Mouse (Mus musculus): ENCODE measurements around the gene Bnip2. TPM values are rescaled to one million over a fixed set of nuclear protein-coding genes. Genes with fewer than 3 reads are reported as not detected.
A peak's percentile ranks its signal among the peaks of the same experiment; 100 is the strongest.
"Not testable (repeated sequence)": the region's sequence is repeated elsewhere in the genome, so short reads cannot be mapped to it uniquely, and the experiment has no call there.

Bnip2 gene
- polyA plus RNA-seq, 1 experiment, result 126 TPM

GRCm38 (mm10) chr9:70010781-70011473 is 21.7 kb downstream of the Bnip2 start:
- no peak for DNase-seq (ENCODE audit: low spot score)

DNA sequence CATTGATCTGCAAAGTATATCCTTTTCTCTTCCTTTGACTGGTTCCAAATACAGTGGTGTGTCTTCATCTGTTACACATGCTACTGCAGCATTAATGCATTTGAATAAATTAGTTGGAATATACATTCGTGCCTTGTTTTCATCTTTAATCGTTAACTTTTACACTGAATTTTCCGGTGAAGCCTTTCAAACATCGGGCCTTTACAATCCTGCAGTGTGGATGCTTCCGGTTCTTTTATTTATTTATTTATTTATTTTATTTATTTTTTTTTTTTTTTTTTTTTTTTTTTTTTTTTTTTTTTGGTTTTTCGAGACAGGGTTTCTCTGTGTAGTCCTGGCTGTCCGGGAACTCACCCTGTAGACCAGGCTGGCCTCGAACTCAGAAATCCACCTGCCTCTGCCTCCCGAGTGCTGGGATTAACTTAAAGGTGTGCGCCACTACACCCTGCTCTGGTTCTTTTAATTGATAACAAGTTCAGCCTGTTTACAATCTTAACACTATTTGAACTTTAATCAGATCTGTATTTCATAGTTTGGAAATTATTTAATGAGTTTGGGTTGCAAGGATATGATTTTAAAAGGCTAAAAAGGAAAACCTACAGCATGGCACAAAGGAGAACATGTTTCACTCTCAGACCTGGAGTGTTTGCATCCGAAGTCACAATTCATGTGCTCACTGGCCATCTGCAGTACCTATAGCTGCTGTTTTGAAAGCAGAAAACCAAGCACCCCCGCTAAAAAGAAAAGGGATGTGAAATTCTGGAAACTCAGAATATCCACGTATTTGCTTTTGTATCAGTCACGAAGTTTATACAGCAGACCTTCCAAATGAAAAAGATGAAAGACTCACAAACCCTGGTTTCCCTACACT is 22.5 kb downstream of the Bnip2 start:
- DNase-seq (ENCODE audit: low spot score), result no peak

- DNase-seq (ENCODE audit: low spot score), result peak; percentile 90
These were observed 23.2 kb downstream of the Bnip2 start, which contains the start of gene Gtf2a2 for GRCm38 (mm10) chr9:70012408-70012901. Gtf2a2 (plus strand) TSS chr9:70012550.

- no peak for DNase-seq (ENCODE audit: low spot score)
These were observed 26.4 kb downstream of the Bnip2 start for GRCm38 (mm10) chr9:70015632-70016031.

GRCm38 (mm10) chr9:70018879-70019278 is 29.6 kb downstream of the Bnip2 start:
- no peak for DNase-seq (ENCODE audit: low spot score)

- no peak for DNase-seq (ENCODE audit: low spot score)
These were observed 32.3 kb downstream of the Bnip2 start for GRCm38 (mm10) chr9:70021610-70022009.

GRCm38 (mm10) chr9:70022083-70022482 is 32.8 kb downstream of the Bnip2 start:
- no peak for DNase-seq (ENCODE audit: low spot score)

GRCm38 (mm10) chr9:70023615-70024014 is 34.3 kb downstream of the Bnip2 start:
- not testable (repeated sequence) for DNase-seq (ENCODE audit: low spot score)

DNA sequence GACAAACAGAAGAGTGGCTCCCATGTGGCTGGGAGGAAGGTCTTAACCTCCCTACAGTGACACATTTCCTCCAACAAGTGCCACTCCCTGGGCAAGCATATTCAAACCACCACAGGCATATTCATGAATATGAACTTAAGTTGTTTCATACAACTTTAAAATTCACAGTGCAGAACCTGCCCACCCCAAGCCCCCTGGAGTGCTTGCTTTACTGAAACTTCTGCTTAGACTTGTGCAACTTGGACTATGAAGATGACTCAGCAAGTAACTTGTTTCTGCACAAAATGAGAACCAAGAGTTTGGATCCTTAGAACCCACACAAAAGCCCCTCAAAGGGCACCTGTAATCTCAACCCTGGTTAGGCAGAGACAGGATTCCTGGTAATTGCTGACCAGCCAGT is 35.4 kb downstream of the Bnip2 start:
- no peak for DNase-seq (ENCODE audit: low spot score)

GRCm38 (mm10) chr9:70025365-70026012 is 36.2 kb downstream of the Bnip2 start:
- DNase-seq (ENCODE audit: low spot score), result no peak

- no peak for DNase-seq (ENCODE audit: low spot score)
These were observed 42.9 kb downstream of the Bnip2 start for GRCm38 (mm10) chr9:70032167-70032566.

- no peak for DNase-seq (ENCODE audit: low spot score)
These were observed 43.8 kb downstream of the Bnip2 start for GRCm38 (mm10) chr9:70033056-70033455.

GRCm38 (mm10) chr9:70034702-70035101 is 45.4 kb downstream of the Bnip2 start:
- no peak for DNase-seq (ENCODE audit: low spot score)

DNA sequence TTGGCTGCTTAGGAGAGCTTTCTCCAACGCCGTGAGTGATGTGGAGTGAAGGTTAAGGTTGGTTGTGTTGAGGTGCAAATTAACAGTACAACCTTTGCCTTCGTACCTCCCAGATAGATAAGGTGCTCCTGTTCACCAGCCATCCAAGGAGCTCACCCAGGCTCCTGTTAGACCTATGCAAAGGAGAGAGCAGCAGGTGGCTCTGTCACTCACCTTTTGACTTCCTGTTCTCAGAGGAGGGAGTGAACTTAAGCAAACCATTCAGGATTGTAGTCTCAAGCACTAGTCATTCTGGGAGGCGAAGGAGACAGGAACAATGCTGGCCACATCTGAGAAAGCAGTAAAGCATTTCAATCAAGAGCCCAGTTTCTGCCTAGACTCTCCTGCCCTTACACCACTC is 47.4 kb downstream of the Bnip2 start:
- no peak for DNase-seq (ENCODE audit: low spot score)

GRCm38 (mm10) chr9:70037988-70038387 is 48.7 kb downstream of the Bnip2 start, which contains the start of gene Gcnt3:
Gcnt3 (minus strand) TSS chr9:70038088.
- no peak for DNase-seq (ENCODE audit: low spot score)

DNA sequence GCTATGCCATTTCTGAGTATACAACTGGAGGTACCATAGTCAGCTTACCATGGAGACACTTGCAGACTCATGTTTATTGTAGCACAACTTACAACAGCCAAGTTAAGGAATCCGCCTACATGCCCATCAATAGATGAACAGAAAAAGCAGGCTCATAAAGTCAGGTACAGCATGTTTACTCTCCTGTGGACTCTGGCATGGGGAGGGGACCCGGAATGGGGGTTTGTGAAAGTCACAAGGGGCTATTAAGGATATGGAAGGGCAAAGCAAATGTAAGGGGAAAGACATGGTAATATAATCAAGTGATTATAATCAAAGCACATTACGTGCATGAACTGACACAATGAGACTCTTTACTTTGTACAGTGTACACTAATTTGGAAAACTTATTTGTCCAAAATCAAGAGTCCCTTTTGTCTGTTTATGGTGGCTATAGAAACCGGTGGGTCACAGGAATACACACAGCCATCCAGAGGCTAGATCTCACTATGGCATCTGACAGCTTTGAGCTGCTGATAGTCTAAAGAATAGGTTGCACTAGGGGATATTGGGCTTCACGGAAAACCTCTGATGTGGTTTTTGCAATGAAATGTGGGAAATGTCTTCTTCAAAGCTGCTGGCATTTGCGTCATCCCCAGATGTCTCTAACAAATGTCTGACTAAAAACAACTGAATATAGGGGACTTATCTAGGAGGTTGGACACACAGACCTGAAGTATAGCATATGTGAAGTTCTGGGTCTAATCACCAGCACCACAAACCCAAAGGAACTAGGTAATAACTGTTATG is 50.5 kb downstream of the Bnip2 start:
- no peak for DNase-seq (ENCODE audit: low spot score)

DNA sequence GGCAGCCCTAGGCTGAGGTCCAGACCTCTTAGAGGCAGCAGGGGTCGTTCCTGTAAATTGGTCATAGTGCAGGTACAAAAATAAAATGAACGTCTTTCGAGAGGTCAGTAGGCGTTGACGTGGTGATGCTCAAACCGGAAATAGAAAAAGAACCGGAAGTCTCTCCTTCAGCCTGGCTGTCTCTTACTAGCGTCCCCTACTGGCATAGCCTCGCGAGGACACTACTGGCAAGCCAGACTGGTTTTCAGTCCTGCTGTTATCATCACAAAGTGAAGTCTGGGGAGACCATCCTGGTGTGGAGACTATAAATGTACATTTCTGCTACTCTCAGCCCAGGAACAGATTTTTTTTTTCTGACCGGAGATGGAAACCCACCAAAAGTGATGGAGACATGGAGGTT is 51.3 kb downstream of the Bnip2 start:
- DNase-seq (ENCODE audit: low spot score), result no peak

DNA sequence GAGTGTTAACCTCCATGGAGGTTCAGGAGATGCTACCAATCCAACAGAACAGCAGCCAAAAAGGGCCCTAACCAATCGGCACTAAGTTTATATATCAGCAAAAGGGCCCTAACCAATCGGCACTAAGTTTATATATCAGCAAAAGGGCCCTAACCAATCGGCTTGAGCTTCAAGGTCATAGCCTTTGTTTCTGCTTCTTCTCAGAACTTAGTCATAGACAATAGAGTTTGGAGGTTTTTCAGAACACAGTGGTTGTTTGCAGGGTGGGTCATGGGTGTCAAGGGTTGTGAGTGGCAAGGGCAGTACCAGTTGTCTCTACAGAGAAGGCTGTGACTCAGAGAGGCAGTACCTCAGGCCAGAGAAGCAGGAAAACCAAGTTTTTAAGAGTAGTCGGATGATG is 52.9 kb downstream of the Bnip2 start:
- DNase-seq (ENCODE audit: low spot score), result no peak

DNA sequence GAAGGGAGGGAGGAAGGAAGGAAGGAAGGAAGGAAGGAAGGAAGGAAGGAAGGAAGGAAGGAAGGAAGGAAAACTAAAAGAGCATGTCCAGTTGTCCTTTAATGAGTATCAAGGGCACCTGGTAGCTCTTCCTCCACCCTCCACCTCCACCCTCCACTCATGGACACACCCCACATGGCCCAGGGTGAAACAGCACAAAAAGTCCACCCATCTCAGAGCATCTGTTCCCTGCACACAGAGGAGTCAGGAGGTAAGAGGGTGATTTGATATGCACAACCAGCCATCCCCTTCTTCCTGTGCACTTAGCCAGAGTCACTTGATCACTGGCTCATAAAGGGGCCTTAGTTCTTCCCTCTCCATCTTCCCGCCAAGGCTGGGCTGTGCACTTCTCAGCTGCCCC is 53.7 kb downstream of the Bnip2 start:
- no peak for DNase-seq (ENCODE audit: low spot score)

DNA sequence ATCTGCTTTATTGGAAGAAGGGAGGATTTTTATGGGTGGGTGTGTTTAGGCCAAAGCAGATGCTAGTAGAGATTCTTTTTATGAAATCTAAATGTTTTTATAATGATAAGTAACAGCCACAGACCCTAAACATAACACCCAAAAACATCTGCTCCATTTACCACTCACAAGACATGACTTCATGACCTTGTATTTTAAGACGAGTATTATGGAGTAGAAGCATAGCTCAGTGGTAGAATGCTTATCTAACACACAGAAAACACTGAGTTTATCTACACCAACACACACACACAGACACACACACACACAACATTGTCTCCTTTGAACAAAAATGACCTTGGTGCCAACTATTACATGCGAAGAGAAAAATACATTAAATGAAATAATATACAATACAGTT is 55.6 kb downstream of the Bnip2 start:
- DNase-seq (ENCODE audit: low spot score), result no peak

- DNase-seq (ENCODE audit: low spot score), result no peak
These were observed 57.0 kb downstream of the Bnip2 start for GRCm38 (mm10) chr9:70046255-70046654.
